Mouse (Mus musculus) hindbrain, embryonic 13.5 days (tissue): Measurements from ENCODE around the gene Wdr64. TPM values are rescaled to one million over a fixed set of nuclear protein-coding genes. Genes with fewer than 3 reads are reported as not detected.

Experiments
- ATAC-seq: fragments of 200-750 bp; cut with Nextera tagmentation; 2 replicates; pipeline ENCODE4 v1.8.0; 2017; ENCODE audit warnings: moderate TSS enrichment; ENCODE audit not compliant: low FRiP score
- H3K27ac ChIP-seq: fragments of 300-500 bp; sonication (generic); 2 replicates; pipeline ENCODE4 v1.5.1; 2015; ENCODE audit warnings: inconsistent platforms, mild to moderate bottlenecking, moderate library complexity
- H3K27me3 ChIP-seq: fragments of 300-500 bp; sonication (generic); 2 replicates; pipeline ENCODE4 v1.6.1; 2015; ENCODE audit warnings: mild to moderate bottlenecking, inconsistent platforms
- H3K36me3 ChIP-seq: fragments of 300-500 bp; sonication (generic); 2 replicates; pipeline ENCODE4 v1.6.1; 2015; ENCODE audit warnings: mild to moderate bottlenecking, inconsistent platforms
- H3K4me1 ChIP-seq: fragments of 300-500 bp; sonication (generic); replicated peaks from 2 replicates; pipeline ENCODE4 v1.6.1; 2015; ENCODE audit warnings: inconsistent platforms
- H3K4me2 ChIP-seq: fragments of 300-500 bp; sonication (generic); 2 replicates; pipeline ENCODE4 v1.6.1; 2015; ENCODE audit warnings: inconsistent platforms, mild to moderate bottlenecking, moderate library complexity
- H3K4me3 ChIP-seq: fragments of 300-500 bp; sonication (generic); 2 replicates; pipeline ENCODE4 v1.5.1; 2015; ENCODE audit warnings: mild to moderate bottlenecking, inconsistent platforms
- H3K9ac ChIP-seq: fragments of 300-500 bp; sonication (generic); 2 replicates; pipeline ENCODE4 v1.6.1; 2015; ENCODE audit warnings: mild to moderate bottlenecking, inconsistent platforms
- H3K9me3 ChIP-seq: fragments of 300-500 bp; sonication (generic); 2 replicates; pipeline ENCODE4 v1.6.1; 2016; ENCODE audit warnings: inconsistent platforms
- WGBS: fragments of 180-500 bp; shearing (Covaris S2); methylation state at CpG from one replicate; pipeline ENCODE4 v1.1.7; 2015; 5-methylcytosine and 5-hydroxymethylcytosine counted together
- polyA plus RNA-seq: library from polyadenylated mRNA; unstranded; fragments of >200 nt; fragmentation: Nextera tagmentation; extraction: Ambion mirVana; gene quantifications from 2 replicates; pipeline ENCODE4 v1.2.1, GENCODE M21; 2015

Gene Wdr64
- polyA plus RNA-seq, result not detected in 2 replicates

DNA sequence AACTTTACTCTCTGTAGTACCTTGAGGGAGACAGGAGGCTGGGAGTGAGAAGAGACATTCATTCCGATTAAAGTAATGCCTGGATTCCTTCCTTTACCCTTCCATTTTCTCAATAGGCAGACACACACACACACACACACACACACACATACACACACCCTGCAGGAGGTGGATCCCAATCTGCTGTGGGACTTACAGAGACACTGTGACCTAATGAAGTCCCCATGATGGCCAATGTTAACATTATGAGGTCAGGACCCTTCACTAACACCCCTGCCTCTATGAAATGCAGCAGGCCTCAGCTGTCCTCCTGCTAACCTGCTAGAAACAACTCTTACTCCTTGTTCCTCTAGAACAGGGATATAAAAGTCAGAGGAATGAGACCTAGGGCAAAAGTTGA lies at the start of gene Wdr64:
Gene Wdr64 (plus strand): TSS at position 301 of the 400 bp plus-strand sequence.
- 100% methylated on average over 1 of the region's 1 CpGs for WGBS
- ATAC-seq, result no peak
- Histone ChIP-seq H3K27ac (no peak within 1 kb of the TSS), H3K4me3 (no peak within 1 kb of the TSS), H3K4me1 (peaks cover 3% of the 10 kb centered on the region; the same call in 1 of the 2 replicates), H3K9me3 (no peaks in the 10 kb centered on the region), H3K36me3 (no peaks in the 10 kb centered on the region), H3K27me3 (no peaks in the 10 kb centered on the region), H3K9ac (no peak within 1 kb of the TSS), H3K4me2 (no peak within 1 kb of the TSS)

DNA sequence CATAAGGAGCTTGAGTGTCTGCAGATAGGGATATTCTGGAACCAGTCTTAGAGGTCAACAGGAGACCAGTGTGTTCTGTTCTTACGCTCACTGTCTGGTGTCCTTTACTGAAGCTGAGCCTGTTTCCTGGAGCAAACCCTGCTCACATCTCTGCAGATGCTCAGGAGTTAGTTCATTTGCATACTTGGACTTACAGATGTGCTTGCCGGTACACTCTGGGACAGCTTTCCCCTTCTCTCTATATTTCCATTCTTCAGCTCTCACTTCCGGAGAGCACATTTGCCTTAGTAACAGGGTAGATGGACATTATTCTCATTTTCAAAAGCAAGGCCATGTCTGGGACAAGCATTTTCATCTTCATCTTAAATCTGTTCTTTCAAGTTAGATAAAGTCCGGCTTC lies 49.8 kb upstream of the Wdr64 start:
- Histone ChIP-seq H3K4me1 (no peaks in the 10 kb centered on the region), H3K27ac (no peak overlapping the region), H3K4me3 (no peak overlapping the region), H3K4me2 (no peak overlapping the region), H3K9ac (no peak overlapping the region), H3K36me3 (no peaks in the 10 kb centered on the region), H3K27me3 (no peaks in the 10 kb centered on the region), H3K9me3 (no peaks in the 10 kb centered on the region)
- WGBS, result 93% methylated on average over 4 of the region's 4 CpGs
- ATAC-seq, result no peak

- no peak for ATAC-seq
- Histone ChIP-seq H3K9ac (no peak overlapping the region), H3K4me1 (no peaks in the 10 kb centered on the region), H3K27me3 (no peaks in the 10 kb centered on the region), H3K4me3 (no peak overlapping the region), H3K9me3 (no peaks in the 10 kb centered on the region), H3K4me2 (no peak overlapping the region), H3K36me3 (0 out of 2 replicates have a peak, but pooled peaks cover 3% of the 10 kb centered on the region), H3K27ac (no peak overlapping the region)
- 97% methylated on average over 4 of the region's 4 CpGs for WGBS
Observed at GRCm38 (mm10) chr1:175659900-175660299, 38.5 kb upstream of the Wdr64 start.

DNA sequence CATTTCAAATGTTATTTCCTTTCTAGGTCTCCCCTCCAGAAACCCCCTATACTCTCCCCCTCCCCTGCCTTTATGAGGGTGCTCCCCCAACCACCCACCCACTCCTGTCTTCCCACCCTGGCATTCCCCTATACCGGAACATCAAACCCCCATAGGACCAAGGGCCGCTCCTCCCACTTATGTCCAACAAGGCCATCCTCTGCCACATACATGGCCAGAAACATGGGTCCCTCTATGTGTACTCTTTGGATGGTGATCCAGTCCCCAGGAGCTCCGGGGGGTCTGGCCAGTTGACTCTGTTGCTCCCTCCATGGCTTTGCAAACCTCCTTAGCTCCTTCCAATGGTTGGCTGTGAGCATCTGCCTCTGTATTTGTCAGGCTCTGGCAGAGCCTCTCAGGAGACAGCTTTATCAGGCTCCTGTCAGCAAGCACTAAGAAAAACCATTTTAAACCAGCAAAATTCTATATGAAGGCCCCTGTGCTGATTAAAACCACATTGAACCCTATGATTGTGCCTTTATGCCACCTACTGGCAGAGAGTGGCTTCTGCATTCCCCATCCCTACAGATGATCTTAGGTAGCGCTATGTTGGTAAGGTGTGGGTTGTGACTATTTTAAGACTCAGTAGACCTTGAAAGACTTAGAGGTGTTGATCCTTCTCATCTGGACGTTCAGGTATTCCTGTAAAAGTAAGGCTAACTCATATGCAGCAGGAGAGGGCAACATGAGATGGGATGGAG lies 29.6 kb upstream of the Wdr64 start:
- Histone ChIP-seq H3K27ac (no peak overlapping the region), H3K27me3 (no peaks in the 10 kb centered on the region), H3K9ac (no peak overlapping the region; the same call in 1 of the 2 replicates), H3K36me3 (no peaks in the 10 kb centered on the region), H3K4me1 (no peaks in the 10 kb centered on the region), H3K4me2 (no peak overlapping the region), H3K9me3 (no peaks in the 10 kb centered on the region), H3K4me3 (no peak overlapping the region)
- WGBS, result 78% methylated on average over 5 of the region's 5 CpGs
- ATAC-seq, result peak; percentile 55

DNA sequence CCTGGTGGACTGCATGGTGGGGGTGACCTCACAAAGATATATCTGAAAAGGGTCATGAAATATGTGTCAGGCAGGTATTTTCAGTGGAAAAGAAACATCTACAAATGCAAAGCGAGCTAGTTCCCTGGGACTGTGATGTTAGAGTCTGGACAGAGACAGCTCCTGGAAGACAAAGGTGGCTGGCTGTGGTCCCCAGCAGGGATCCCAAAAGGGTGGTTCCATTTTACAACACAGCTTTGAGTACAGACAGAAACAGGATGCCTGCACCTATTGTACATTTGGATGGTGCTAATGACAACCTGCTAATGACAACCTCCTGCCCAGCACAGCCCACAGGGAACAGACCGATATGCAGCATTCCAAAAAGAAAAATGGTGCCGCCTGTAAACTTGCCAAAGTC lies 28.9 kb upstream of the Wdr64 start:
- no peaks in the 10 kb centered on the region for H3K9me3 ChIP-seq
- no peak overlapping the region for H3K27ac ChIP-seq
- no peak overlapping the region for H3K9ac ChIP-seq
- ATAC-seq, result no peak
- H3K4me1 ChIP-seq, result no peaks in the 10 kb centered on the region
- no peaks in the 10 kb centered on the region for H3K36me3 ChIP-seq
- H3K4me3 ChIP-seq, result no peak overlapping the region
- no peaks in the 10 kb centered on the region for H3K27me3 ChIP-seq
- no peak overlapping the region for H3K4me2 ChIP-seq
- WGBS, result 85% methylated on average over 3 of the region's 3 CpGs

- Histone ChIP-seq H3K9me3 (no peaks in the 10 kb centered on the region), H3K9ac (no peak overlapping the region), H3K27me3 (no peaks in the 10 kb centered on the region), H3K4me2 (no peak overlapping the region), H3K4me1 (no peaks in the 10 kb centered on the region), H3K36me3 (no peaks in the 10 kb centered on the region), H3K27ac (no peak overlapping the region), H3K4me3 (no peak overlapping the region)
- ATAC-seq, result no peak
- WGBS, result 73% methylated on average over 7 of the region's 7 CpGs
Observed at GRCm38 (mm10) chr1:175670042-175670441, 28.4 kb upstream of the Wdr64 start.

- H3K36me3 ChIP-seq, result no peaks in the 10 kb centered on the region
- ATAC-seq, result no peak
- no peak overlapping the region for H3K27ac ChIP-seq
- no peak overlapping the region for H3K9ac ChIP-seq
- H3K9me3 ChIP-seq, result no peaks in the 10 kb centered on the region
- 32% methylated on average over 1 of the region's 1 CpGs for WGBS
- H3K27me3 ChIP-seq, result no peaks in the 10 kb centered on the region
- H3K4me2 ChIP-seq, result no peak overlapping the region
- H3K4me1 ChIP-seq, result no peaks in the 10 kb centered on the region
- H3K4me3 ChIP-seq, result no peak overlapping the region
Observed at GRCm38 (mm10) chr1:175671626-175672025, 26.8 kb upstream of the Wdr64 start.

GRCm38 (mm10) chr1:175673563-175674325 lies 24.6 kb upstream of the Wdr64 start:
- H3K4me3 ChIP-seq, result no peak overlapping the region
- H3K27ac ChIP-seq, result no peak overlapping the region
- H3K9ac ChIP-seq, result no peak overlapping the region
- H3K4me1 ChIP-seq, result no peaks in the 10 kb centered on the region
- no peaks in the 10 kb centered on the region for H3K27me3 ChIP-seq
- no peaks in the 10 kb centered on the region for H3K9me3 ChIP-seq
- ATAC-seq, result no peak
- no peaks in the 10 kb centered on the region for H3K36me3 ChIP-seq
- 87% methylated on average over 7 of the region's 7 CpGs for WGBS
- H3K4me2 ChIP-seq, result no peak overlapping the region

DNA sequence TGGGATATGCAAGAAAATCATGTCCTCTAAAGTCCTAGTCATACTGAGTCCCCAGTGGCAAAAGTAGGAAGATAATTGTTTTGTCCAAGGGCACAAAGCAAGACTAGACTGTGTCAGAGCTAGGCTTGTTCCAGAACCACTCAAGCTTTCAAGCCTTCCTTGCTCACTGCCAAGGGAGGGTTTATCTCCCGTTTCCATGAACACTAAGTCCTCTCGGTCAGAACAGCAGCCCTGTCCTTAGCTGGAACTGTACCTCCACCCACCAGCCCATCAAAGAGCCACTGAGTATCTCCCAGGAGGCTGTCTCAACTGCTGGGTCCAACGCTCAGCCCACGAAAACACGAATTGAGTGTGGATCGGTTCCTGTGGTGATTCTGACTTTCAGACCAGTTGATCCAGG lies 23.3 kb upstream of the Wdr64 start:
- Histone ChIP-seq H3K9ac (no peak overlapping the region), H3K4me3 (no peak overlapping the region), H3K4me2 (no peak overlapping the region), H3K4me1 (no peaks in the 10 kb centered on the region), H3K9me3 (no peaks in the 10 kb centered on the region), H3K27me3 (no peaks in the 10 kb centered on the region), H3K36me3 (no peaks in the 10 kb centered on the region), H3K27ac (no peak overlapping the region)
- 94% methylated on average over 6 of the region's 6 CpGs for WGBS
- ATAC-seq, result no peak

DNA sequence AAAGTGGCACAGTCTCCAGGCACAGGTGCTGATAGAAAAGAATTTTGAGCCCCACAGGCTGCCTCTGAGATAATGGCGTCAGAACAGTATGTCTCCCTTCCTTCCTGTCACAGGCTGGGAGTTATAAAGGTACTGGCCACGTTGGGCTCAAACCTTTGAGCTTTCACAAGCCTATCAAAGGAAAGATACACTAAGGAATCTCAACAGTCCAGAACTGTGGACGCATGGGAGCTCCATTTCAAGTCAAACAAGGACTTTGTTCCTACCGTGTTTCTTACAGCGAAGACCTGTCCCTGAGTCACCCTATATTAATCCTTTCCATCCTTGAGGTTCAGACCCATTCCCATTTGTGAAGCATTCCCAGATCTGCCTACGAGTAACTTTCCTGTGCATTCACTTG lies 20.9 kb upstream of the Wdr64 start:
- Histone ChIP-seq H3K9me3 (no peaks in the 10 kb centered on the region), H3K9ac (no peak overlapping the region), H3K27me3 (no peaks in the 10 kb centered on the region), H3K4me3 (no peak overlapping the region), H3K27ac (no peak overlapping the region), H3K4me1 (no peaks in the 10 kb centered on the region), H3K4me2 (no peak overlapping the region), H3K36me3 (no peaks in the 10 kb centered on the region)
- WGBS, result 89% methylated on average over 6 of the region's 6 CpGs
- no peak for ATAC-seq

DNA sequence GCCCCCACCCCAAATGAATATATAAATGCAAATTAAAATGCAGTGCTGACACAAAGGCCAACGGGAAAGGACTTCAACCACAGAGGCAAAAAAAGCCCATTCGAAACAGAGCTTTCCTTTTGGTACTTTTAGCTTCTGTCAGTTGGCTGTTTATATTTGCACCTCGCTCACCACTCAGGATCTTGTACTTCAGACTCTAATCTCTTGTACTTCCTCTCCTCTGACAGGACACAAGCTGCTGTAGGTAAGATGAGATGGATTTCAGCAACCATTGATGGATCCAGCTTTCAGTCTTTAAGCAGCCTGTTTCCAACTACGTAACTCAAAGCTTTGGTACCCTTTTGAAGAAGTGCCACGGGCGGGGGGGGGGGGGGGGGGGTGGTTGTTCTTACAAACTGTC lies 17.4 kb upstream of the Wdr64 start:
- WGBS, result 86% methylated on average over 6 of the region's 6 CpGs
- H3K4me3 ChIP-seq, result no peak overlapping the region
- no peak overlapping the region for H3K27ac ChIP-seq
- H3K4me1 ChIP-seq, result no peaks in the 10 kb centered on the region
- no peak overlapping the region for H3K9ac ChIP-seq
- no peak overlapping the region for H3K4me2 ChIP-seq
- H3K27me3 ChIP-seq, result no peaks in the 10 kb centered on the region
- peaks cover 5% of the 10 kb centered on the region for H3K36me3 ChIP-seq
- no peaks in the 10 kb centered on the region for H3K9me3 ChIP-seq
- no peak for ATAC-seq

- no peaks in the 10 kb centered on the region for H3K27me3 ChIP-seq
- peak overlapping the region; percentile 74 for H3K4me2 ChIP-seq
- peaks cover 30% of the 10 kb centered on the region for H3K4me1 ChIP-seq
- peak overlapping the region; percentile 82 for H3K9ac ChIP-seq
- peak overlapping the region; percentile 90 for H3K27ac ChIP-seq
- WGBS, result under 1% methylated on average over 22 of the region's 22 CpGs
- ATAC-seq, result no peak
- peaks cover 13% of the 10 kb centered on the region for H3K36me3 ChIP-seq
- H3K9me3 ChIP-seq, result no peaks in the 10 kb centered on the region
- H3K4me3 ChIP-seq, result peak overlapping the region; percentile 77
Observed at GRCm38 (mm10) chr1:175691686-175692245, 6.6 kb upstream of the Wdr64 start.
